Mouse (Mus musculus) kidney, adult 2 months (tissue): ENCODE data around the gene AI413582.

Source experiments
- CTCF ChIP-seq: fragments of 200-500 bp; conservative IDR thresholded peaks from 2 replicates; pipeline ENCODE4 v1.5.1; 2011; ENCODE audit warnings: low read depth, mild to moderate bottlenecking, control low read depth, low read length, moderate library complexity, mixed read lengths; ENCODE audit not compliant: insufficient read depth, insufficient read length
- POLR2A ChIP-seq: fragments of 200-500 bp; IDR thresholded peaks from one replicate; pipeline ENCODE4 v1.6.1; 2011; ENCODE audit warnings: low read depth, low read length, control low read depth

DNA sequence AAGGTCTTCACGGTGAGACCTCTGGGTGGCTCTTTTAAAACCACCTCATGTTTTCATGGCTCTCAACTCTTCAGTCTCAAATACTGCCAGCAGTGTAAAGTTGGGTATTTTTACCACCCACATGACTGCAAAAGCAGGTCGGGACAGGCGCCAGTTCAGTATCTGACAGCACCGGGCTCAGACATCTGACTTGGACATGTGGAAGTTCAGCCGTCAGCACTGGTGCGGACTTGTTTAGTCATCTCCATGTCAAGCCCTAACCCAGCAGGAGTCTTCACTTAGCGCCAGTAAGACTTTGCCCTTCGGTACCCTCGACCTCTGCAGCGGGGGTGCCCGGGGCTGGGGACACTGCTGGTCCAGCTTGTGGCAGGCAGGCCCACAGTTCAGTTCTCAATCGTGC, 21.7 kb upstream of the AI413582 start:
- TF ChIP-seq POLR2A (no peak), CTCF (no peak)
